Mouse (Mus musculus) ES-Bruce4 (cell line): Measurements from ENCODE around the gene Cwh43.

Experiments used
- CTCF ChIP-seq: IDR thresholded peaks from one replicate; pipeline ENCODE4 v1.8.1; 2011; ENCODE audit warnings: low read depth, low read length
- EP300 ChIP-seq: IDR thresholded peaks from 2 replicates; pipeline ENCODE4 v1.6.1; 2011; ENCODE audit warnings: low read depth, low read length; ENCODE audit not compliant: insufficient read depth
- POLR2A ChIP-seq: IDR thresholded peaks from one replicate; pipeline ENCODE4 v1.8.1; 2011; ENCODE audit warnings: low read length; ENCODE audit not compliant: insufficient read depth

GRCm38 (mm10) chr5:73468462-73469433 lies 62.9 kb downstream of the Cwh43 start:
- TF ChIP-seq POLR2A: no peak
- no peak for TF ChIP-seq CTCF
- TF ChIP-seq EP300: no peak
